Mouse (Mus musculus) megakaryocyte, embryonic 14.5 days (primary cell): ENCODE measurements around the gene Oxtr.

Experiments
- FLI1 ChIP-seq: IDR thresholded peaks from 2 replicates; pipeline ENCODE4 v1.6.1; 2012; ENCODE audit warnings: low read length, inconsistent platforms, mixed read lengths
- GATA1 ChIP-seq: IDR thresholded peaks from 3 replicates; pipeline ENCODE4 v1.6.1; 2012; ENCODE audit warnings: mixed read lengths, low read length, inconsistent platforms, borderline replicate concordance

DNA sequence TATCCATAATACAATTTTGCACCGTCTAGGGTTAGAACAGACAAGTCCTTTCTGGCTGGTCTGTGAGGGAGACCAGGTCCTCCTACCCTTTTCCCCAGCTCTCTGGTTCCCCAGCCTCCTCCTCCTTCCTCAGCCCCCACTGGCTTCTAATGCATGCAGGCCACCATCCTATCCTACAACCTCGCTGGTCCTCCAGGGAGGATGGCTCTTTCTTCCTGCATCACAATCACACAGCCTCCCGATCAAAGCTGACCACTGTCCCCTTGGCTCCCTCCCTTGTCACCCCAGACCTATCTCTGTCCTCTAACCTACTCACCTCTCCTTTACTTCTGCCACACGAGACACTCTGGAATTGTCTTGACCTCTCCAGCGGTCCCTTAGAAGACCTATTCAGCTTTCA is 1.8 kb downstream of the Oxtr start:
- TF ChIP-seq GATA1 (no peak), FLI1 (no peak)
